Comparison of ENCODE assay signal across 33 mouse cellular contexts in genomic region chr9:78541758-78542157, GRCm38 (mm10).
"Had no signal": no experiment of that assay in that cellular context is flagged by ENCODE, and none has a peak within 500 bp of the region (broad histone marks: within the 10 kb centered on the region; RNA-seq: fewer than 3 reads in every experiment).

No protein-coding gene starts in this region.

- H3K4me3 ChIP-seq: left cerebral cortex, adult 2 months; limb, embryonic 10.5 days; limb, embryonic 12.5 days; limb, embryonic 13.5 days; limb, embryonic 15.5 days; liver, embryonic 12.5 days; liver, embryonic 13.5 days; liver, embryonic 15.5 days; lung, embryonic 15.5 days; megakaryocyte, embryonic 14.5 days; midbrain, embryonic 10.5 days; midbrain, embryonic 12.5 days; midbrain, embryonic 13.5 days; midbrain, embryonic 15.5 days; myocyte; neural tube, embryonic 12.5 days; neural tube, embryonic 13.5 days had no signal

- H3K9ac ChIP-seq: limb, embryonic 12.5 days; limb, embryonic 13.5 days; limb, embryonic 15.5 days; liver, embryonic 12.5 days; liver, embryonic 13.5 days; liver, embryonic 14.5 days; liver, embryonic 15.5 days; liver, postnatal 0 days; lung, embryonic 14.5 days; lung, embryonic 15.5 days; midbrain, embryonic 12.5 days; midbrain, embryonic 13.5 days; midbrain, embryonic 15.5 days; neural tube, embryonic 12.5 days; neural tube, embryonic 13.5 days had no signal

- H3K27me3 ChIP-seq: limb, embryonic 12.5 days; limb, embryonic 13.5 days; limb, embryonic 15.5 days; liver, embryonic 12.5 days; liver, embryonic 13.5 days; liver, embryonic 15.5 days; lung, embryonic 15.5 days; megakaryocyte, embryonic 14.5 days; midbrain, embryonic 12.5 days; midbrain, embryonic 13.5 days; midbrain, embryonic 15.5 days; neural tube, embryonic 12.5 days; neural tube, embryonic 13.5 days had no signal

- H3K36me3 ChIP-seq: limb, embryonic 15.5 days; liver, embryonic 12.5 days; liver, embryonic 13.5 days; liver, embryonic 15.5 days; lung, embryonic 15.5 days; midbrain, embryonic 10.5 days; midbrain, embryonic 12.5 days; midbrain, embryonic 15.5 days; neural tube, embryonic 12.5 days had no signal

- H3K4me1 ChIP-seq: limb, embryonic 10.5 days; limb, embryonic 12.5 days; limb, embryonic 15.5 days; liver, embryonic 13.5 days; liver, embryonic 15.5 days; lung, embryonic 15.5 days; midbrain, embryonic 10.5 days; midbrain, embryonic 12.5 days; midbrain, embryonic 13.5 days; midbrain, embryonic 15.5 days; neural tube, embryonic 12.5 days; neural tube, embryonic 13.5 days had no signal

- H3K4me2 ChIP-seq: limb, embryonic 12.5 days; limb, embryonic 13.5 days; limb, embryonic 15.5 days; liver, embryonic 11.5 days; liver, embryonic 12.5 days; liver, embryonic 13.5 days; liver, embryonic 15.5 days; lung, embryonic 14.5 days; lung, embryonic 15.5 days; midbrain, embryonic 11.5 days; midbrain, embryonic 12.5 days; midbrain, embryonic 13.5 days; midbrain, embryonic 15.5 days; neural tube, embryonic 12.5 days; neural tube, embryonic 13.5 days had no signal

- DNase-seq: left cerebral cortex, postnatal 4 days; liver, embryonic 13.5 days; liver, postnatal 0 days; lung, adult 18-20 months; lung, adult 2 months; lung, embryonic 14.5 days; lung, postnatal 10 days; lung, postnatal 14 days; lung, postnatal 36 days; lung, postnatal 4 days; midbrain, embryonic 14.5 days had no signal

- H3K9me3 ChIP-seq: limb, embryonic 10.5 days; limb, embryonic 12.5 days; limb, embryonic 13.5 days; limb, embryonic 15.5 days; liver, embryonic 12.5 days; liver, embryonic 13.5 days; liver, embryonic 15.5 days; lung, embryonic 15.5 days; megakaryocyte, embryonic 14.5 days; midbrain, embryonic 10.5 days; midbrain, embryonic 12.5 days; midbrain, embryonic 13.5 days; midbrain, embryonic 15.5 days; neural tube, embryonic 12.5 days; neural tube, embryonic 13.5 days had no signal

- H3K27ac ChIP-seq: left cerebral cortex, adult 2 months; limb, embryonic 10.5 days; limb, embryonic 12.5 days; limb, embryonic 13.5 days; limb, embryonic 15.5 days; liver, embryonic 12.5 days; liver, embryonic 13.5 days; liver, embryonic 14.5 days; liver, embryonic 15.5 days; lung, embryonic 15.5 days; macrophage; midbrain, embryonic 10.5 days; midbrain, embryonic 12.5 days; midbrain, embryonic 13.5 days; midbrain, embryonic 15.5 days; neural tube, embryonic 12.5 days; neural tube, embryonic 13.5 days had no signal

- ATAC-seq: liver, embryonic 12.5 days; liver, postnatal 0 days; lung, postnatal 0 days; midbrain, embryonic 13.5 days; midbrain, embryonic 15.5 days; midbrain, embryonic 16.5 days had no signal
